Mouse (Mus musculus): ENCODE data around the gene Kcnn1. TPM values are rescaled to one million over a fixed set of nuclear protein-coding genes. Genes with fewer than 3 reads are reported as not detected.

The Kcnn1 gene
- polyA plus RNA-seq, 1 experiment from 2014 or later, result 1.4 TPM

GRCm38 (mm10) chr8:70797081-70798070 is 65.7 kb downstream of the Kcnn1 start:
- H3K4me1 ChIP-seq (ENCODE audit: control insufficient read depth, insufficient read depth, low read length), result peaks cover 28% of the 10 kb centered on the region
- H3K9me3 ChIP-seq (replicated peaks; ENCODE audit: control insufficient read depth, low read length), result no peaks in the 10 kb centered on the region
- H3K27me3 ChIP-seq (ENCODE audit: control insufficient read depth, insufficient read depth, low read length), result peaks cover 20% of the 10 kb centered on the region
- H3K27ac ChIP-seq (ENCODE audit: low read length), result peak overlapping the region; percentile 69
- no peaks in the 10 kb centered on the region for H3K36me3 ChIP-seq (ENCODE audit: control insufficient read depth, insufficient read depth, low read length)
- ATAC-seq (ENCODE audit: insufficient read depth, low FRiP score), result peak; percentile 89
- H3K9ac ChIP-seq (ENCODE audit: low read length), result peak overlapping the region; percentile 78
- WGBS, result under 1% methylated on average over 57 of the region's 57 CpGs
- H3K4me3 ChIP-seq (replicated peaks; ENCODE audit: low read length), result peak overlapping the region; percentile 64
- peak overlapping the region; percentile 96 for H3K4me2 ChIP-seq (ENCODE audit: low read depth, low read length)

GRCm38 (mm10) chr8:70796403-70797080 is 66.5 kb downstream of the Kcnn1 start:
- Histone ChIP-seq H3K9me3 (replicated peaks; ENCODE audit: control insufficient read depth, low read length) (no peaks in the 10 kb centered on the region), H3K36me3 (ENCODE audit: control insufficient read depth, insufficient read depth, low read length) (no peaks in the 10 kb centered on the region), H3K27ac (ENCODE audit: low read length) (peak overlapping the region; percentile 69; the same call in 1 of the 2 replicates), H3K9ac (ENCODE audit: low read length) (peak overlapping the region; percentile 78), H3K27me3 (ENCODE audit: control insufficient read depth, insufficient read depth, low read length) (peaks cover 18% of the 10 kb centered on the region), H3K4me2 (ENCODE audit: low read depth, low read length) (peak overlapping the region; percentile 96), H3K4me1 (ENCODE audit: control insufficient read depth, insufficient read depth, low read length) (peaks cover 32% of the 10 kb centered on the region), H3K4me3 (replicated peaks; ENCODE audit: low read length) (peak overlapping the region; percentile 64)
- no peak for ATAC-seq (ENCODE audit: insufficient read depth, low FRiP score)
- 2% methylated on average over 54 of the region's 54 CpGs for WGBS

- no peak overlapping the region for H3K9ac ChIP-seq (ENCODE audit: low read length)
- no peaks in the 10 kb centered on the region for H3K36me3 ChIP-seq (ENCODE audit: control insufficient read depth, insufficient read depth, low read length)
- ATAC-seq (ENCODE audit: insufficient read depth, low FRiP score), result no peak
- H3K27me3 ChIP-seq (ENCODE audit: control insufficient read depth, insufficient read depth, low read length), result peaks cover 18% of the 10 kb centered on the region
- no peak overlapping the region for H3K4me2 ChIP-seq (ENCODE audit: low read depth, low read length)
- no peak overlapping the region for H3K4me3 ChIP-seq (replicated peaks; ENCODE audit: low read length)
- H3K9me3 ChIP-seq (replicated peaks; ENCODE audit: control insufficient read depth, low read length), result no peaks in the 10 kb centered on the region
- 82% methylated on average over 2 of the region's 2 CpGs for WGBS
- H3K4me1 ChIP-seq (ENCODE audit: control insufficient read depth, insufficient read depth, low read length), result peaks cover 44% of the 10 kb centered on the region
- H3K27ac ChIP-seq (ENCODE audit: low read length), result no peak overlapping the region
These were observed 67.7 kb downstream of the Kcnn1 start for GRCm38 (mm10) chr8:70795370-70795769.

- H3K27me3 ChIP-seq (ENCODE audit: control insufficient read depth, insufficient read depth, low read length), result peaks cover 9% of the 10 kb centered on the region
- no peaks in the 10 kb centered on the region for H3K9me3 ChIP-seq (replicated peaks; ENCODE audit: control insufficient read depth, low read length)
- H3K27ac ChIP-seq (ENCODE audit: low read length), result no peak overlapping the region
- no peak overlapping the region for H3K9ac ChIP-seq (ENCODE audit: low read length)
- no peak overlapping the region for H3K4me3 ChIP-seq (replicated peaks; ENCODE audit: low read length)
- ATAC-seq (ENCODE audit: insufficient read depth, low FRiP score), result no peak
- H3K4me2 ChIP-seq (ENCODE audit: low read depth, low read length), result no peak overlapping the region
- H3K36me3 ChIP-seq (ENCODE audit: control insufficient read depth, insufficient read depth, low read length), result no peaks in the 10 kb centered on the region; the same call in 1 of the 2 replicates
- H3K4me1 ChIP-seq (ENCODE audit: control insufficient read depth, insufficient read depth, low read length), result peaks cover 48% of the 10 kb centered on the region
- WGBS, result 76% methylated on average over 2 of the region's 2 CpGs
These were observed 68.8 kb downstream of the Kcnn1 start for GRCm38 (mm10) chr8:70794215-70794614.

- H3K4me1 ChIP-seq (ENCODE audit: control insufficient read depth, insufficient read depth, low read length), result peaks cover 41% of the 10 kb centered on the region
- ATAC-seq (ENCODE audit: insufficient read depth, low FRiP score), result peak; percentile 46
These were observed 70.4 kb downstream of the Kcnn1 start for GRCm38 (mm10) chr8:70792700-70793099.

More at GRCm38 (mm10) chr8:70792700-70793099, 70.4 kb downstream of the Kcnn1 start:
- Histone ChIP-seq H3K9ac (ENCODE audit: low read length) (peak overlapping the region; percentile 96), H3K4me3 (replicated peaks; ENCODE audit: low read length) (peak overlapping the region; percentile 83), H3K27me3 (ENCODE audit: control insufficient read depth, insufficient read depth, low read length) (no peaks in the 10 kb centered on the region), H3K4me2 (ENCODE audit: low read depth, low read length) (peak overlapping the region; percentile 93), H3K27ac (ENCODE audit: low read length) (peak overlapping the region; percentile 89), H3K36me3 (ENCODE audit: control insufficient read depth, insufficient read depth, low read length) (peaks cover 11% of the 10 kb centered on the region), H3K9me3 (replicated peaks; ENCODE audit: control insufficient read depth, low read length) (no peaks in the 10 kb centered on the region)
- under 1% methylated on average over 20 of the region's 20 CpGs for WGBS

Small RNAs within 50 kb of the gene (microRNA-seq; reads per million reads assigned to microRNA genes)
- 0.66 reads per million for gene Mir7067
- gene Mir7240, result 0.83 reads per million

Other genes with a start within 250 kb of the Kcnn1 start
- gene Lrrc25, start 247.1 kb downstream of the Kcnn1 start, polyA plus RNA-seq (2015; fragmentation: Nextera tagmentation; extraction: Ambion mirVana), result 2.9 and 3.0 TPM in 2 replicates
- gene Gdf15, start 230.8 kb downstream of the Kcnn1 start, polyA plus RNA-seq (2015; fragmentation: Nextera tagmentation; extraction: Ambion mirVana), result 0.57 and 0.60 TPM in 2 replicates
- gene Pgpep1, start 202.9 kb downstream of the Kcnn1 start, polyA plus RNA-seq (2015; fragmentation: Nextera tagmentation; extraction: Ambion mirVana), result 47.4 and 57.5 TPM in 2 replicates
- gene Lsm4, start 190.0 kb downstream of the Kcnn1 start, polyA plus RNA-seq (2015; fragmentation: Nextera tagmentation; extraction: Ambion mirVana), result 154 and 173 TPM in 2 replicates
- 22.5 and 30.0 TPM in 2 replicates for gene Jund, start 164.3 kb downstream of the Kcnn1 start, polyA plus RNA-seq (2015; fragmentation: Nextera tagmentation; extraction: Ambion mirVana)
- not detected in 2 replicates for gene Iqcn, start 159.8 kb downstream of the Kcnn1 start, polyA plus RNA-seq (2015; fragmentation: Nextera tagmentation; extraction: Ambion mirVana)
- 2.0 and 4.2 TPM in 2 replicates for gene Gm3336, start 144.7 kb downstream of the Kcnn1 start, polyA plus RNA-seq (2015; fragmentation: Nextera tagmentation; extraction: Ambion mirVana)
- 0.23 and 0.84 TPM in 2 replicates for gene Pde4c, start 139.5 kb downstream of the Kcnn1 start, polyA plus RNA-seq (2015; fragmentation: Nextera tagmentation; extraction: Ambion mirVana)
- gene Rab3a, start 108.6 kb downstream of the Kcnn1 start, polyA plus RNA-seq (2015; fragmentation: Nextera tagmentation; extraction: Ambion mirVana), result 23.4 and 23.8 TPM in 2 replicates
- gene Mpv17l2, start 102.3 kb downstream of the Kcnn1 start, polyA plus RNA-seq (2015; fragmentation: Nextera tagmentation; extraction: Ambion mirVana), result 47.6 and 54.3 TPM in 2 replicates
- gene Pik3r2, start 86.5 kb downstream of the Kcnn1 start, polyA plus RNA-seq (2015; fragmentation: Nextera tagmentation; extraction: Ambion mirVana), result 57.6 and 60.8 TPM in 2 replicates
- 10.0 and 10.5 TPM in 2 replicates for gene Mast3, start 58.2 kb downstream of the Kcnn1 start, polyA plus RNA-seq (2015; fragmentation: Nextera tagmentation; extraction: Ambion mirVana)
- 0.23 TPM in 1 of 2 replicates, not detected in the other for gene Il12rb1, start 54.8 kb downstream of the Kcnn1 start, polyA plus RNA-seq (2015; fragmentation: Nextera tagmentation; extraction: Ambion mirVana)
- 6.0 and 7.1 TPM in 2 replicates for gene Arrdc2, start 23.5 kb downstream of the Kcnn1 start, polyA plus RNA-seq (2015; fragmentation: Nextera tagmentation; extraction: Ambion mirVana)
- 85.6 and 89.6 TPM in 2 replicates for gene Ccdc124, start 10.7 kb upstream of the Kcnn1 start, polyA plus RNA-seq (2015; fragmentation: Nextera tagmentation; extraction: Ambion mirVana)
- gene Slc5a5, start 29.5 kb upstream of the Kcnn1 start, polyA plus RNA-seq (2015; fragmentation: Nextera tagmentation; extraction: Ambion mirVana), result 8.2 and 13.8 TPM in 2 replicates
- gene Rpl18a, start 34.2 kb upstream of the Kcnn1 start, polyA plus RNA-seq (2015; fragmentation: Nextera tagmentation; extraction: Ambion mirVana), result 3,565 and 3,656 TPM in 2 replicates
- 39.8 and 41.4 TPM in 2 replicates for gene Map1s, start 42.7 kb upstream of the Kcnn1 start, polyA plus RNA-seq (2015; fragmentation: Nextera tagmentation; extraction: Ambion mirVana)

Measured in stomach, embryonic 16.5 days (tissue).